Mouse (Mus musculus) thymus, postnatal 36 days (tissue): ENCODE data around the gene Ripply3.

Experiments
- DNase-seq, 2 experiments: peaks; one replicate each; pipeline ENCODE4 v3.0.0; 2022; ENCODE audit warnings: mixed read lengths in 2 of 2

Ripply3 gene

GRCm38 (mm10) chr16:94327781-94328711 is at the start of gene Ripply3:
TSS of gene Ripply3 (plus strand) at chr16:94328420.
- DNase-seq = peak in 1 of 2 experiments; percentile 13

DNA sequence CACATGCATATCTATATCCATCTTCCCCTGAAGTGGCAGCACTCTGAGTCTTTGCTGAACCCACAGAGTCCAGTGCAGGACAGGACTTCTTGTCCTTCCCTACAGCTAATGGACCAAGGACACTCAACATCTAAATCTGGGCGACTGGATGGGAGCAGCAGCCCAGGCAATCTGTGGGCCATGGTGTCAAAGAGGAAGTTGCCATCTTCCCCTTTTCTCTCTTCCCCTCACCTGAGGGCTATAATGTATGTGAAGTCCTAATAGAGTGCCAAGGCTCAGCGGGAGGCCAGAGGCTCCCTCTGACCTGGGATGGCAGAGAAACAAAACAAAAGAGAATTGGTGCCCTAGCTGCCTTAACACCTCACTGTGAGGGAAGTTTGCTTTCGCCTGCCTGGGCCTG is 44.2 kb upstream of the Ripply3 start:
- no peak for DNase-seq

DNA sequence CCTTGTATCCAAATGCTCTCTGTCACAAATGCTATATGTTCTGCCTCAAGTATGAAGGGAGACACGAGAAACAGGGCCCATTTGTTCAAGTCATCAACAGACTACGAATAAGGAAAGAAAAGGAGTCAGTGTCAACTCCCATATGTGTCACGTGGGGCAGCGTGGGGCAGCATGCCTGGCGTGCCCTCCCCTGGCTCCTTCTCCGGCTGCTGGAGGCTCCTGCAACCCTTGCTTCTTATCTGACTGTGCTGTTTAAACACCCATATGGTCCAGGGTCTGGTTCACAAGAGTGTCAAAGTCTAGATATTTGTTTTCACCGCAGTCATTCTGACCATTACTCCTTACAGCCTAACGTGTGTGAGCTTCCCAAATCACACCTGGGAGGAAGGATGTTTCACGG is 40.4 kb upstream of the Ripply3 start:
- DNase-seq = no peak

DNA sequence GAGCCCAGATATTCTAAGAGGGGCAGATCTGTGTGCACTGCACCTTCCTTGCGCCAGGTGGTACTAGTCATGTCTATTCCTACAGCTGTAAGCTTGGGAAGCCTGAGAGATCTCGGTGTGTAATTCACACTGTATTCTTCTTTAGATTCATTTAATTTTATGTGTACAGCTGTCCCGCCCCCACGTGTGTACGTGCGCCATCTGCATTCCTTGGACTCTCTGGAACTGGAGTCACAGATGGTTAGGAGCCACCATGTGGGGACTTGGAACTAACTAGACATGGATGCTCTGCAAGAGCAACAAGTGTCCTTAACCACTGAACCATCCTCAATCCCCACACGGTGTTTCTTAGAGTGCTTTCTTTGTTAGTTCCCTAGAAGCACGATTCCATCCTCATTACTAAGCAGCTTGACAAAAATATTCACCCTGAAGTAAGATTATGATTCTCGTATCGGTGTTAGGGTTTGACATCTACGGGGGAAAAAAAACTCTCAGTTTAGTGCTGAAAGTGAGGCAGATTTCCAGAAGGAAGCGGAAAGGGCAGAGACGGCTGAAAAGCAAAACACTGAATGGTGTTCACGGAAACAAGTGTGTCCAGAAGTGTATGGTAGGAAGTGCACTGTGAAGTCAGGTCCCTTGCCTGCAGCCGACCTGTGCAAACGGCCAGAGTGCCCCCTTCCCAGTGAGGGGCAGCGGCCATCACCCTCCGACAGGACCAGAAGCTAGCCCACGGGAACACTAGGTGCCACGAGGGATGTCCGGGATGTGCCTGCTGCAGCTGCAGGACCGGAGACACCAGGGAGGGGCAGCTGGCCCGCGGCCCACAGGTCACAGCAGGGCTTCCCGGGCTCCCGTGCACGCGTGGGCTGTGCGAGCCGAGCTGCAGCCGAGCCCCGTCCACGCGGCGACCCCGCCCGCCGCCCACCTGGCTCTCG is 38.8 kb upstream of the Ripply3 start:
- peak in 1 of 2 experiments; percentile 25 for DNase-seq

DNA sequence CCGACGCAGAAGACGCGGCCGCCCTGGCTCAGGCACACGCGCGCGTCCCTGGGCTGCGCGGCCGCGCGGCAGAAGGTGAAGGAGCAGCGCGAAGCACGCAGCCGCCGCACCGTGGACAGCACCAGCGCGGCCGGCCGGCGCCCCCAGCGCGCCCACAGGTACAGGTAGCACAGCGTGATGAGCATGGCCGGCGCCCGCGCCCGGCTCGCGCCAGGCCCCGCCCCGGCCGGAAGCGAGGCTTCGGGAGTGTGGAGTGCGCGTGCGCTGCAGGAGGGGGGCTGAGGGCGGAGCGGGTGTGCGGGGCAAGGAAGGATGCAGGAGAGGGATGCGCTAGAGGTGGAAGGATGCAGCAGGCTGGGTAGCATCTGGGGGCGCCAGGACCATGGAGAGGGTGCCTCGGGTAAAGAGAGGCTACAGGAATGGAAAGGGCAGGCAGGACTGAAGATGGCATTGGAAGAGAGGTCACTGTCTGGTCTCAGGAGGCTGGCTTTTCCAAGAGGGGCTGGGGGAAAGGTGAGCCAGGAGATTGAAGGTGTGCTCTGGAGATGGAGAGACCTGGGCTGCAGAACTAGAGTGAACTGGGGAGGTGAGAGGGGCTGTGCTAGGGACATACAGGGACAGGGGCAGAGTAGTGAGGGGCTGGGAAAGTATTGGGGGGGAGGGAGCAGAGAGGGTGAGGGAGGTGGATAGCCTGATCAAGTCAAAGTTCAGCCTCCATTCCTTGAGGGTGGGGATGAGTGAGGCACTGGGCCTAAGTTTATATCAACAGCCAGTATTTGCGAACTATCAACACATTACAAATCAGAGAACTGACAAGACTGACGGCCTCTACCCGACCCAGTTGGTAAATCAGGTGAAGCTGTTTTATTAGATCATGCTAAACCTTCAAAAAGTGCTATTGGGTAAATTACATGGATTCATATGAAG is 37.9 kb upstream of the Ripply3 start:
- DNase-seq = peak; percentile 85 to 88

DNA sequence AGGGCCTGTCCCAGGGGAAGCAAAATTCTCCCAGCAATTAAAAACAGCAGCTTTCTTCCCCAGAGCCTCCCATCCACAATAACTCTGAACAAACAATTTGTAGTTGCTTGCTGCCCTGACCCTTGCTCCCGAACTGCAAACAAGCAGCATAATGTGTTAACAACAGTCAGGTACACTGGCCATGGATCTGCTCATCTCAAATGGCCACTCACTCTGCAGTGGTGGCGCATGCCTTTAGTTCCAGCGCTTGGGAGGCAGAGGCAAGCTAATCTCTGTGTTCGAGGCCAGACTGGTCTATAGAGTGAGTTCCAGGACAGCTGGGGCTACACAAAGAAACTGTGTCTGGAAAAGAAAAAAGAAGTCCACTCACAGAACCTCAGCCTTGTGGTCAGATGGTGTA is 37.1 kb upstream of the Ripply3 start:
- DNase-seq = no peak

- no peak for DNase-seq
These were observed 30.1 kb upstream of the Ripply3 start for GRCm38 (mm10) chr16:94298081-94298480.

GRCm38 (mm10) chr16:94299210-94299609 is 29.0 kb upstream of the Ripply3 start:
- DNase-seq = no peak

DNA sequence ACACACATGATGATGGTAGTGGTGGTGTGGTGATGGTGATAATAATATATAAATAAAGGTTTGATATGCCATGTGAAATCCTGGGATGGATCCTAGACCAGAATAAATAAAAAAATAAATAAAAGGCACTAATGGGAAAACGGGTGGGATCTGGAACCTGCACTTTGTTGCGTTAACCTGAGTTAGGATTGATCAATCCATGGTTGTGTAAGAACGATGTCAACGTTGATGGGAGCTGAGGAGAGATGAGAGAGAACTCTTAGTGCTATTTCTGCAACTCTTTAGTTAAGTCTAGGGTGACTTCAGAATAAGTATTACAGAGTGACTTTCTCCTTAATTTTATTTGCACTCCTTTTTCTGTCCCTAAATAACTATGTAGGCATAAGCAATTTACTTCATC is 27.0 kb upstream of the Ripply3 start:
- DNase-seq = no peak

DNA sequence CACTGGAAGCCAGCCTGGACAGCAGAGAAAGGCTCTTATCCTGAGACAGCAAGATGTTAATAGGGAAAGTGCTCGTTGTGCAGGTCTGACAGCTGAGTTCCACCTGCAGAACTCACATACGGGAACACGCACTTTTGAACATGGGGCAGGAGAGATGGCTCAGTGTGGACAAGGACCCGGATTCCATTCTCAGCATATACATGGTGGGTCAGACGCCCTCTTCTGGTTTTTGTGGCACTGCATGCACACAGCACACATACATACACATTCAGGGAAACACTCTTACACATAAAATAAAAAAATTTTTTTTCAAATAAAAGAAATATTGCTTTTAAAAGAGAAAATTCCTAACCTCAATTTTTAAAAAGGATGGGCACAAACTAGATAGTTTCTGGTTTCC is 26.5 kb upstream of the Ripply3 start:
- no peak for DNase-seq

- DNase-seq = peak; percentile 21 to 37
These were observed 25.7 kb upstream of the Ripply3 start for GRCm38 (mm10) chr16:94302274-94303202.

GRCm38 (mm10) chr16:94303203-94303535 is 25.1 kb upstream of the Ripply3 start:
- DNase-seq = no peak

GRCm38 (mm10) chr16:94307526-94307925 is 20.7 kb upstream of the Ripply3 start:
- no peak for DNase-seq

DNA sequence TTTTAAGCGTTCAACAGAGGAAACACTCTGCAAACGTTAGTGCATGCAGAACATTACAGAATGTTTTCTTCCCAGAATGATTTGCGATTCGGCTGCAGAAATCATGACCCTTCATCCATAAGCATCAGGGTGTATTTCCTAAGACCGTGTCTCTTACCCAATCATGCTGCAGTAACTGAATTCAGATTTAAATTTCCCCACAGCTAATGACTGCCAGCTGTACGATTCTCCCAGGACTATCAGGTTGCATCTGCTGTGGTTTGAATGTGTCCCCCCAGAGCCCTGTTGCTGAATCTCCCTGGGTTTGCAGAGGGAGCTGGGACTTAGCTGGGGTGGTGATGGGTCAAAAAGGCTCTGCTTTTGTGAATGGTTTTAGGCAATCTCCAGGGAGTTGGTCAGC is 20.3 kb upstream of the Ripply3 start:
- DNase-seq = no peak

- DNase-seq = no peak
These were observed 19.2 kb upstream of the Ripply3 start for GRCm38 (mm10) chr16:94309025-94309424.

GRCm38 (mm10) chr16:94311416-94311815 is 16.8 kb upstream of the Ripply3 start:
- no peak for DNase-seq

- DNase-seq = no peak
These were observed 16.3 kb upstream of the Ripply3 start for GRCm38 (mm10) chr16:94311931-94312330.

GRCm38 (mm10) chr16:94312663-94313228 is 15.5 kb upstream of the Ripply3 start:
- DNase-seq = peak; percentile 70 to 80

- DNase-seq = peak; percentile 98
These were observed 14.8 kb upstream of the Ripply3 start, which contains the start of gene Hlcs for GRCm38 (mm10) chr16:94313229-94314030. TSS of gene Hlcs (minus strand) at chr16:94313571.

DNA sequence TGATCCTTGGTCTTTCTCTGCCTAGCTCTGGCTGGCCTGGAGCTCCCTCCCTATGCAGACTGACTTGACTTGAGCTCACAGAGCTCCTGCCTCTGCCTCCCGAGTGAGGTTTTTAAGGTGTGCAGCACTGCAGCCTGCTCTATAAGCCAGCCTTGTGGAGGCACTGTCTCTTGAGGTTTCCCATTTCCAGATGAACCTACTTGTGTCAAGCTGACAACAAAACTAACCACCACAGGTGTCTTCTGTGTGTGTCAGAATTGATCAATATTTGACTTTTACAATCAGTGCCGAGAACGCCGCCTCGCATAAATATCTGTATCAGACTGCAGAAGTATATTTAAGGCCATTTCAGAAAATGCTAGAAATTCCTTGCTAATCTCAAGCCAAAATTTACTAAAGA is 13.6 kb upstream of the Ripply3 start:
- no peak for DNase-seq
